Mouse (Mus musculus) heart, adult 8-10 months (tissue): ENCODE measurements around the gene Pak4. TPM values are rescaled to one million over a fixed set of nuclear protein-coding genes. Genes with fewer than 3 reads are reported as not detected.
"Not testable (repeated sequence)": the region's sequence is repeated elsewhere in the genome, so short reads cannot be mapped to it uniquely, and the experiment has no call there.

Source experiments
- DNase-seq: peaks from one replicate; pipeline ENCODE4 v3.0.0; 2022; ENCODE audit warnings: low spot score
- total RNA-seq, 4 experiments: library from RNA; stranded (reverse); gene quantifications; 2 replicates each; pipeline ENCODE4 v1.2.4; 2022

The Pak4 gene
- total RNA-seq, 4 experiments from 2014 or later: 8.1 to 11.8 (median 8.5) TPM

- DNase-seq: no peak
Measured at GRCm38 (mm10) chr7:28562371-28562770, 35.6 kb downstream of the Pak4 start.

- DNase-seq: no peak
Measured at GRCm38 (mm10) chr7:28561967-28562366, 36.0 kb downstream of the Pak4 start.

- no peak for DNase-seq
Measured at GRCm38 (mm10) chr7:28560856-28561255, 37.1 kb downstream of the Pak4 start.

- DNase-seq: peak; percentile 37
Measured at GRCm38 (mm10) chr7:28558486-28558885, 39.5 kb downstream of the Pak4 start.

GRCm38 (mm10) chr7:28557708-28558107 is 40.3 kb downstream of the Pak4 start:
- DNase-seq: no peak

GRCm38 (mm10) chr7:28557069-28557468 is 40.9 kb downstream of the Pak4 start:
- no peak for DNase-seq

GRCm38 (mm10) chr7:28555939-28556535 is 41.9 kb downstream of the Pak4 start:
- DNase-seq: no peak

- DNase-seq: no peak
Measured at GRCm38 (mm10) chr7:28553076-28553475, 44.9 kb downstream of the Pak4 start.

GRCm38 (mm10) chr7:28547628-28548027 is 50.4 kb downstream of the Pak4 start:
- no peak for DNase-seq

- DNase-seq: no peak
Measured at GRCm38 (mm10) chr7:28547154-28547553, 50.8 kb downstream of the Pak4 start, which contains the start of gene Nccrp1. Nccrp1 (minus strand) TSS chr7:28547254.

GRCm38 (mm10) chr7:28546649-28547048 is 51.3 kb downstream of the Pak4 start:
- no peak for DNase-seq

- no peak for DNase-seq
Measured at GRCm38 (mm10) chr7:28545891-28546210, 52.1 kb downstream of the Pak4 start.

- no peak for DNase-seq
Measured at GRCm38 (mm10) chr7:28545048-28545890, 52.7 kb downstream of the Pak4 start.

GRCm38 (mm10) chr7:28544051-28544601 is 53.9 kb downstream of the Pak4 start:
- DNase-seq: no peak

- DNase-seq: no peak
Measured at GRCm38 (mm10) chr7:28540526-28540925, 57.5 kb downstream of the Pak4 start, which contains the start of gene Sycn. Sycn (plus strand) TSS chr7:28540885.

GRCm38 (mm10) chr7:28538886-28539285 is 59.1 kb downstream of the Pak4 start:
- DNase-seq: not testable (repeated sequence)

- DNase-seq: no peak
Measured at GRCm38 (mm10) chr7:28532005-28532404, 66.0 kb downstream of the Pak4 start.

- peak; percentile 66 for DNase-seq
Measured at GRCm38 (mm10) chr7:28527922-28528719, 69.9 kb downstream of the Pak4 start.

- DNase-seq: not testable (repeated sequence)
Measured at GRCm38 (mm10) chr7:28522536-28522935, 75.4 kb downstream of the Pak4 start, which contains the start of gene Ifnl3. Ifnl3 (plus strand) TSS chr7:28522836.

- DNase-seq: no peak
Measured at GRCm38 (mm10) chr7:28511441-28511840, 86.5 kb downstream of the Pak4 start.

- DNase-seq: not testable (repeated sequence)
Measured at GRCm38 (mm10) chr7:28510405-28510974, 87.5 kb downstream of the Pak4 start, which contains the start of gene Ifnl2. Ifnl2 (minus strand) TSS chr7:28510455.
